Mouse (Mus musculus) hindbrain, embryonic 14.5 days (tissue): ENCODE measurements at regions not wholly inside any gene's neighbourhood (a gene's known extent, or its start where the extent isn't known, plus 50 kb on each side); places are given as distances from the start of the nearest gene placed in this dataset.
A peak's percentile ranks its signal among the peaks of the same experiment; 100 is the strongest.

Source experiments
- ATAC-seq: fragments of 200-750 bp; cut with Nextera tagmentation; 2 replicates; pipeline ENCODE4 v1.8.0; 2017; ENCODE audit warnings: moderate number of reproducible peaks, mild to moderate bottlenecking, moderate TSS enrichment, moderate library complexity; ENCODE audit not compliant: low FRiP score
- DNase-seq: peaks from one replicate; pipeline ENCODE4 v3.0.0-alpha.2; 2015; ENCODE audit warnings: low spot score
- H3K27ac ChIP-seq: fragments of 300-500 bp; sonication (generic); 2 replicates; pipeline ENCODE4 v1.5.1; 2014; ENCODE audit warnings: mild to moderate bottlenecking, moderate library complexity
- H3K27me3 ChIP-seq: fragments of 300-500 bp; sonication (generic); 2 replicates; pipeline ENCODE4 v1.6.1; 2014; ENCODE audit warnings: mild to moderate bottlenecking, low read length, mixed read lengths; ENCODE audit not compliant: control insufficient read depth, insufficient read depth
- H3K36me3 ChIP-seq: fragments of 300-500 bp; sonication (generic); replicated peaks from 2 replicates; pipeline ENCODE4 v1.6.1; 2014; ENCODE audit not compliant: control insufficient read depth, insufficient read depth
- H3K4me1 ChIP-seq: fragments of 300-500 bp; sonication (generic); replicated peaks from 2 replicates; pipeline ENCODE4 v1.6.1; 2014; ENCODE audit warnings: antibody characterized with exemption, low read length, mixed read lengths; ENCODE audit not compliant: control insufficient read depth, insufficient read depth
- H3K4me2 ChIP-seq: fragments of 300-500 bp; sonication (generic); replicated peaks from 2 replicates; pipeline ENCODE4 v1.6.1; 2014; ENCODE audit warnings: mild to moderate bottlenecking, moderate library complexity
- H3K4me3 ChIP-seq: fragments of 300-500 bp; sonication (generic); replicated peaks from 2 replicates; pipeline ENCODE4 v1.5.1; 2014; ENCODE audit warnings: mild to moderate bottlenecking, low read length
- H3K9ac ChIP-seq: fragments of 300-500 bp; sonication (generic); 2 replicates; pipeline ENCODE4 v1.6.1; 2014
- H3K9me3 ChIP-seq: fragments of 300-500 bp; sonication (generic); 2 replicates; pipeline ENCODE4 v1.6.1; 2016; ENCODE audit warnings: low read length; ENCODE audit not compliant: control insufficient read depth
- WGBS: fragments of 180-500 bp; shearing (Covaris S2); extraction: QIAGEN DNeasy Blood & Tissue Kit; methylation state at CpG from one replicate; pipeline ENCODE4 v1.1.7; 2014; 5-methylcytosine and 5-hydroxymethylcytosine counted together

DNA sequence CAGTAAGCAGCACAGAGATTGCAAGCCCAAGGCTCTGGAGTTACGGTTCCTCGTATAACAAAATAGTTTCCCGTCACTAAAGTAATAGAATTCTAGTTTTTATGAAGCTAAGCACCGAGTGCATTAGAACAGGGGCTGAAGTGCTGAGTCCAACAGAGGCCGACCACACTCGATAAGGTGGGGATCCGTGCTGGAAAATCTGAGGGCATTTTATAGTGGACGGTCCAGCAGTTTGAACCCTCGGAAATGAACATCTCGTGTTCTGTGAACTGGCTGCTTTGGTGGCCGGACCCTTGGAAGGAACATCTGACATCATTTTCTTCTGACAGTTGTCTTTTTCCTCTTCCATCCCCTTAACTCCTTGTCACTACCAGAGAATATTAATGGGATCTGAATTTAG is 240.0 kb upstream of the Veph1 start:
- ATAC-seq (no peak), DNase-seq (no peak)
- H3K9me3 ChIP-seq: no peaks in the 10 kb centered on the region
- whole genome bisulfite sequencing: 58% methylated on average over 11 of the region's 11 CpGs
- no peak overlapping the region for H3K4me3 ChIP-seq
- peaks cover 31% of the 10 kb centered on the region for H3K4me1 ChIP-seq
- H3K27ac ChIP-seq: peak overlapping the region; percentile 77
- H3K4me2 ChIP-seq: 0 out of 2 replicates have a peak overlapping the region, but pooled peaks have one; percentile 2
- no peak overlapping the region for H3K9ac ChIP-seq
- no peaks in the 10 kb centered on the region for H3K27me3 ChIP-seq
- no peaks in the 10 kb centered on the region for H3K36me3 ChIP-seq

DNA sequence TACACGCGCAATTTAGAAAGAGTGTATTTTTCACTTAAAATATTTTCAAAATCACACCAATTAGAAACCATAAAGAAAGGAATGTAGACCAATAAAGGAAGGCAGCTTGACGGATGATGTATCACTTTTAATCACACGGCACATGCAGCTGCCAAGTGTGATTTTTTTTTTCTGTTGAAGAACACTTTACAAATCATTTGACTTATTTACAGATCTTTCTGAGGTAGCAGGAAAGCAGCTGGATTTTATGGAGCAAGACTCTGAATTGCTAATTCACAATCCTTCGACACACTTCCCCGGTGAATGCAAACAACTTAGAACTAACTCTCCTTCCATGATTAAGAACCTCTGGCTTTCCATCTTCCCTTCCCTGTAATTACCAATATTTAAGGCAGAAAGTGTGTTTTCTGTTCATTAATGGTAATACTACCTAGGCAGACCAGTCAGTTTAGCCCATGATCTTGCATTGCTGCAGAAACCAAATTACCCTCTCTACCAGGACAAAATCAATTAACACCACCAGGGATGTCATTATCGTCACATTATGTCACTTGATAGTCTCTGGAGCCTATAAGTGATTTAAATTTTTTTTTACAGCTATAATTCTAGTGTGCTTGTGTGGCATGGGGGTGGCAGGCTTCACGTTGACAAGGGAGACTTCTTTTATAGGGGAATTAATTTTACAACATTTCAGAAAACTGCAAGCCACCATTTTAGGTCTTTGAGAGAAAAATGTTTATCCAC is 239.3 kb upstream of the Veph1 start:
- ATAC-seq (no peak; the same call in 1 of the 2 replicates), DNase-seq (no peak)
- no peak overlapping the region for H3K4me3 ChIP-seq
- 50% methylated on average over 8 of the region's 8 CpGs for WGBS
- no peak overlapping the region for H3K9ac ChIP-seq
- no peaks in the 10 kb centered on the region for H3K36me3 ChIP-seq
- peaks cover 31% of the 10 kb centered on the region for H3K4me1 ChIP-seq
- H3K9me3 ChIP-seq: no peaks in the 10 kb centered on the region
- H3K27me3 ChIP-seq: no peaks in the 10 kb centered on the region
- peak overlapping the region; percentile 77 for H3K27ac ChIP-seq
- H3K4me2 ChIP-seq: no peak overlapping the region

DNA sequence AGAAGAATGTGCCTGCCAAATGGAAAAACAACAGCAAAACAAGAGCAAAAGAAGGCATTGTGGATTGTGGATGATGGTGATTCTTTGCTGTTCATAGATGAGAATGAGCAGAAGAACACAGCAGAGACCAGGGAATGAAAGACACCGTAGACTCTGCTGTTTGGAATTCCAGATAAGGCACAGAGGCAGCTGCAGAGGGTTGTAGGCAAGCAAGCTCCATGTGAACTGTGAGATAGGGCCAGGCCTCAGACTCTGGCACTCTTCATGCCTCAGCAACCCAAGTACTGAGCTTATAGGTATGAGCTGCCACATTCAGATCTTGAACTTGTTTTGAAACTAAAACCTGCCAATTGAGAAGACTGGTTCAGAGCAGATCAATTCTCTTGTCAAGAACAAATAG is 223.3 kb upstream of the Veph1 start:
- no peak overlapping the region for H3K4me2 ChIP-seq
- ATAC-seq (no peak), DNase-seq (no peak)
- H3K9me3 ChIP-seq: 0 out of 2 replicates have a peak, but pooled peaks cover 3% of the 10 kb centered on the region
- H3K9ac ChIP-seq: no peak overlapping the region
- no peak overlapping the region for H3K27ac ChIP-seq
- no peak overlapping the region for H3K4me3 ChIP-seq
- no peaks in the 10 kb centered on the region for H3K4me1 ChIP-seq
- no peaks in the 10 kb centered on the region for H3K27me3 ChIP-seq
- no peaks in the 10 kb centered on the region for H3K36me3 ChIP-seq
- WGBS: 95% methylated on average over 1 of the region's 1 CpGs

DNA sequence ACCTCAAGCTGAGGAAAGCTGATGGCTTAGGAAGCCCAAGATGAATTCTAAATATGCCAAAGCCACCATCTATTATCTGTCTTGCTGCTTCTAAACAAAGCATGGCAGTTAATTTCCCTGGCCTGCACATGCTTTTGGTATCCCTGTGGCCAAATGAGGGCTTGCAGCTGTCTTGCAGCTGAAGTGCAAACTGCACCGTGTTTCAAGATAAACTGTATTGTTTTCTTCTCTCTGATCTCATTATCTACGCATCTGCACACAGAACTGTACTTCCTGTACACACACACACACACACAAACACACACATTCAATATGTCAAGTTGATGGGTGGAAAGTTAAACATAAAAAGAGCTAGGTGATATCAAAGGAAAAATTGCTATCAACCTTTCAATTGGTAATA is 221.7 kb upstream of the Veph1 start:
- no peaks in the 10 kb centered on the region for H3K4me1 ChIP-seq
- H3K36me3 ChIP-seq: no peaks in the 10 kb centered on the region
- no peaks in the 10 kb centered on the region for H3K27me3 ChIP-seq
- no peak overlapping the region for H3K4me2 ChIP-seq
- no peak overlapping the region for H3K4me3 ChIP-seq
- H3K9ac ChIP-seq: no peak overlapping the region
- H3K9me3 ChIP-seq: 0 out of 2 replicates have a peak, but pooled peaks cover 3% of the 10 kb centered on the region
- no peak overlapping the region for H3K27ac ChIP-seq
- no peak for DNase-seq
- 31% methylated on average over 2 of the region's 2 CpGs for WGBS
- no peak for ATAC-seq

DNA sequence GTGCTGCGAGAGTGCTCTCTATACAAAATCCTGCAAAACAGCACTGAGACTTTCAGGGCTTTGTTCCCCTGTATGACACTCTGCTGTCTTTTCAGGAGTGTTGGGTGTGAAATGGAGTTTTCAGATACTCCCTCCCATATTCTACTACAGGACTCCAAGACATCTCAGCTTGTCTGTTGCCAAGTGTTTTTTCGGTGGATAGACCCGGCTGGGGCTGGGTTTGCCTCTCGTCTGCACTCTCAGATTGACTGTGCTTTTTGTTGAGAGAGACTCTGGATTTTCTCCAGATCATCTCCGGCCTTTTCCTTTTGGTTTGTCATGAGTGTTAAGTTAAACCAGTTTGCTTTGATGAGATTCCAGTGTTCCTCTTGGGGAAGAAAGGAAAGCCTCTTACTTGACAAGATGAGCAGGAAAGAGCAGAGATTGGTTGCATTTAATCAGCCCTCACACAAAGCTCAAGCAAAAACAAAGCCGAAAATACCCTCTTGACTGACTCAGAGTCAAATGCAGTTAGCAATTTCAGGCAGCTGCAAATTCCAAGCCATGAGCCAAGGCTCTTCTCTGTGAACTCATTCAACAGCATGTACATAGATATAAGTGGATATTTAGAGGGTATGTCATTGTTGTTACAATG is 219.3 kb upstream of the Veph1 start:
- H3K4me1 ChIP-seq: no peaks in the 10 kb centered on the region
- H3K27me3 ChIP-seq: no peaks in the 10 kb centered on the region
- 84% methylated on average over 6 of the region's 6 CpGs for WGBS
- DNase-seq: no peak
- no peak overlapping the region for H3K9ac ChIP-seq
- no peak overlapping the region for H3K4me3 ChIP-seq
- H3K4me2 ChIP-seq: no peak overlapping the region
- H3K36me3 ChIP-seq: no peaks in the 10 kb centered on the region
- H3K9me3 ChIP-seq: 0 out of 2 replicates have a peak, but pooled peaks cover 3% of the 10 kb centered on the region
- H3K27ac ChIP-seq: no peak overlapping the region
- no peak for ATAC-seq

DNA sequence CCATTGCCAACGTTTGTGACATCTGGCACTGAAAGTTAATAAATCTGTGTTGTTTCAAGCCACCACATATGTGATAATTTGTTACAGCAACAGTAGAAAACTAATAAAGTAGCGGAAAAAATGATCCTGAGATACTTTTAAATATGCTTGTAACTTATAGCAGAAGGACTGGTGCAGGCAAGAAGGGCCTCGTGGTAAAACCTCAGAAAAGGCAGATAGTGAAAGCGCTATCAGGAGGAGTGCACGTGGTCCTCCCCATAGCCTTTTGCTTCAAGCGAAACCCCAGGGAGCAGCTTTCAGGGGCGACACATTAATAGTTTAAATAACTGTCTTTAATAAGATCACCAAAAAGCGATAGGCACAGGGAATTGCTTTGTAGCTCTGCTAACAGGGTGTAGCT is 217.9 kb upstream of the Veph1 start:
- no peak for ATAC-seq

DNA sequence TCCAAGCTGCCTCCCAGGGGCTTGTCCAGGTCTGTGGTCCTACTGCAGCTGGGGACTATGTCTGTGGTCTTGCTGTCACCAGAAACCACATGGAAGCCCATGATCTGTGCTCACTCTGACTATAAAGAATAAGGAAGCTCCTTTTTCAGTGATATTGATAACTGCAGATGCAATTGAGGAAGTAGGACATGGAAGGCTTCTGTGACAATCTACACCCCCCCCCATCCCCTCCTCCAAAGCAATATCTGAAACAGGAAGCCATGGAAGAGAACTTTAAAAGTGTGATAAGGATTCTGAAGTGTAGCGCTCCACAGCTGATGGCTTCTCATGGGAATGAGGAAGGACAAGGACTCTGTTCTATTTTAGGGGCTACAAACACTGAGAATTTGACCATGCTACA is 215.8 kb upstream of the Veph1 start:
- Histone ChIP-seq H3K4me2 (no peak overlapping the region), H3K4me1 (no peaks in the 10 kb centered on the region), H3K36me3 (no peaks in the 10 kb centered on the region), H3K4me3 (no peak overlapping the region), H3K27me3 (no peaks in the 10 kb centered on the region), H3K27ac (no peak overlapping the region), H3K9ac (no peak overlapping the region), H3K9me3 (0 out of 2 replicates have a peak, but pooled peaks cover 3% of the 10 kb centered on the region)
- WGBS: 97% methylated on average over 1 of the region's 1 CpGs
- ATAC-seq (no peak), DNase-seq (no peak)

More for the DNA sequence above, 217.9 kb upstream of the Veph1 start:
- Histone ChIP-seq H3K9me3 (0 out of 2 replicates have a peak, but pooled peaks cover 3% of the 10 kb centered on the region), H3K27ac (no peak overlapping the region), H3K9ac (no peak overlapping the region), H3K4me2 (no peak overlapping the region), H3K36me3 (no peaks in the 10 kb centered on the region), H3K4me1 (no peaks in the 10 kb centered on the region), H3K27me3 (no peaks in the 10 kb centered on the region), H3K4me3 (no peak overlapping the region)
- WGBS: 84% methylated on average over 8 of the region's 8 CpGs
- DNase-seq: no peak

- no peaks in the 10 kb centered on the region for H3K9me3 ChIP-seq
- DNase-seq (no peak), ATAC-seq (no peak)
- no peak overlapping the region for H3K4me3 ChIP-seq
- H3K36me3 ChIP-seq: no peaks in the 10 kb centered on the region
- no peaks in the 10 kb centered on the region for H3K27me3 ChIP-seq
- no peak overlapping the region for H3K9ac ChIP-seq
- 68% methylated on average over 4 of the region's 4 CpGs for WGBS
- H3K4me1 ChIP-seq: no peaks in the 10 kb centered on the region
- no peak overlapping the region for H3K27ac ChIP-seq
- no peak overlapping the region for H3K4me2 ChIP-seq
Observed at GRCm38 (mm10) chr3:66510455-66510854, 213.8 kb upstream of the Veph1 start.

- no peak for DNase-seq
- ATAC-seq: no peak
- no peak overlapping the region for H3K4me3 ChIP-seq
Observed at GRCm38 (mm10) chr3:66506125-66506524, 209.5 kb upstream of the Veph1 start.

More at GRCm38 (mm10) chr3:66506125-66506524, 209.5 kb upstream of the Veph1 start:
- Histone ChIP-seq H3K4me1 (no peaks in the 10 kb centered on the region), H3K9me3 (no peaks in the 10 kb centered on the region), H3K36me3 (no peaks in the 10 kb centered on the region), H3K9ac (no peak overlapping the region), H3K27me3 (no peaks in the 10 kb centered on the region), H3K27ac (no peak overlapping the region), H3K4me2 (no peak overlapping the region)
